Mouse (Mus musculus) gastrocnemius, adult 18-20 months (tissue): ENCODE measurements around the gene Trim63. TPM values are rescaled to one million over a fixed set of nuclear protein-coding genes. Genes with fewer than 3 reads are reported as not detected.
A peak's percentile ranks its signal among the peaks of the same experiment; 100 is the strongest.

Experiments used
- DNase-seq: peaks from one replicate; pipeline ENCODE4 v3.0.0; 2021; ENCODE audit warnings: low spot score
- total RNA-seq, 2 experiments: library from RNA; stranded (reverse); gene quantifications; 2 replicates each; pipeline ENCODE4 v1.2.3; 2021

Gene Trim63
- total RNA-seq, 2 experiments from 2014 or later = 322 to 461 TPM

DNA sequence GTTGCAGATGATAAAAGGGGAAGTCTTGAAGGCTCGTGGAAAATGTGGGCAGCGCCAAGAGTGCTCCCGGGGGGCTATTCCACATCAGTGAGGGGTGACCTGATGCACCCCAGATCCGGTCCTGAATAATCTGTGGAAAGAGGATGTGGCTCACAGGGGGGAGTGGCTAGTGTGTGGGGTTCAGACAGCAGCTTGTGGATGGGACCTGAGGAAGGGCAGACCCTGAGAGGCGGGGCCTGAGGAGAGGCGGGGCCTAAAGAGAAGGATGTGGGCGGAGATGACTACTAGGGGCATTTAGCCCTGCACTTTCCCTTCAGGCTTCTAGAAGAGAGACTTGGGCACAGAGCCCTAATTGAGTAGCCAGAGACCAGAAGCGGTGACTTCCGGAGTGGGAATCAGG lies 47.7 kb downstream of the Trim63 start:
- no peak for DNase-seq

DNA sequence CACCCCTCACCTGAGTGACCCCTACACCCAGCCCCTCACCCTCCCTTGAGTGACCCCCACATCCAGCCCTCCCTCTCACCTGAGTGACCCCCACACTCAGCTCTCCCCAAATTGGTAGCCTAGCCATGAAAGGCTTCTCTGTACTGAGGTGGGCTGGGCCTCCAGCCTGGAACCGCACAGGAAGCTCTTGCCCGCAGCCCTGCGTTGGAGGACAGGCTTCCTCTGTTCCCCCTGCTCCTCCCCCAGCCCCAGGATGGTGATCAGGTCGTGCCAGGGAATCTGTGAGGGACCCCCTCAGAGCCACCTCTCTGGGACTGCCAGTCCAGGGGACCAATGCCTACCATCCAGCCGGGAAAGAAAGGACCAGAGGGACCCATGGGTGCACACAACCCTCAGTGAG lies 50.4 kb downstream of the Trim63 start:
- no peak for DNase-seq

DNA sequence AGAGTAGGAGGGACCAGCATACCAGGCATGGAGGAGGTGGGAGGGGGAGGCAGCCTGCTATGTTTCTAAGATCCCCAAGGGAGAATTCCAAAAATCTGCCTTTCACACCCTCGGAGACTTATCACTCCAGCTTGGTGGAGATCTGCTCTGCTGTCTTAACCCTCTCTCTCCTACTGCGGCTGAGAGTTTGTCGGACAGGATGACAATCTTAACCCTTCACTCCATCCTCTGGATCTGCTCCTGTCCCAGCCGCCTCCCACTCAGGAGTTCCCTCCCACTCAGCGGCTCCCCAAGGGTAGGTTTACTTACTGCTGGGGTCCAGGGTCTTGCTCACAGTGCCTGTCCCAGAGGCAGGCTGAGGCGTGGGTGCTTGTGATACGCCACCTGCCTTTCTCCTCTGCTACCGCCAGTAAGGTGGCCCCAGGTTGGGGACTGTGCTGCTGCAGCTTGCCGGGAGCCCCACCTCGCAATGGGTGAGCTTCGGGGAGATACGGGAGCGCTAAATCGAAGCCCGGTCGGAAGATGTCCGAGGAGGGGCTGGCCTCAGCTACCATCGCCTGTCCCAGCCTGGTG lies 55.8 kb downstream of the Trim63 start:
- no peak for DNase-seq

DNA sequence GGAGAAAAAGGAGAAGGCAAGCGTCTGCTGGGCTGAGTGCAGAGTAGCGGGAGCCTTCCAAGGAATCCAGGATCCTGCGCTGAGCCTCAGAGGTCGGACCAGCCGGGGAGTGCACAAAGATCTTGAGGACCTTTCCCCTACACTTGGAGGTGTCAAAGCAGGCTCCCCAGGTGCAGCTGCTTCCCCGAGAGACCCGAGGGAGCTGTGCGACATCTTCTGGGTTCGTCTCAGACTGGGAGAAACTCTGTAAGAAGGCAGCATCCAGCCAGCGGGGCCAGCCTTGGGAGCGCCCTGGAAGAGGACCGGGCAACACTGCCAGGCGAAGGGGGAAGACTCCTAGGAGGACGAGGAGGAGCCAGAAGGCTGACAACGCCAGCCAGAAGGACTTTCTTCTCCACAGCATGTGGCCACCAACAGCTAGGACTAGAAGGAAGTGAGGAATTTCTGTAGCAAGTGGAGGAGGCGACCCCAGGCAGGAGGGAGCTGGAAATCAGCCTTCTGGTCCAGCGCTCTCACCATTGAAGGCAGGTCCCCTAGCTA lies 56.5 kb downstream of the Trim63 start:
- no peak for DNase-seq

DNA sequence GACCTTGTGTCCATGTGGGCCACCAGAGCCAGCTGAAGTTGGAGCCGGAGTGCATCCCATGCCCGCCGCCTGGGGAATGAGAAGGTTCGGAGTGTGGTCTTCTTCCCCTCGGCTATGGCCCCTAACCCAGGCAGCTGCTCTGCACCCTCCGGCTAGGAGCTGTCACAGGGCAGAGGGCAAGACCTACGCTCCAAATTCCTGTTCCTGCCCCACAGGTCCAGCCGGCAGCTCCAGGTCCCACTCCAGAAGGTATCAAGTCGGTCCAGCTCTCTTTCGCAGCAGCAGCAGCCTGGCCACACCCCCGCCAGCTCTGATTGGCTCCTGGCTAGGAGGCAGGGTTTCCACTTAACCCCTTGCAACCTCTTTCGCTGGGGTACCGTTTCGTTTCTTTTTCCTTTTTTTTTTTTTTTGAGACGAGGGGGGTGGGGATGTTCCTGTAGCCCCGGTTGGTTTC lies 57.4 kb downstream of the Trim63 start:
- peak; percentile 81 for DNase-seq

DNA sequence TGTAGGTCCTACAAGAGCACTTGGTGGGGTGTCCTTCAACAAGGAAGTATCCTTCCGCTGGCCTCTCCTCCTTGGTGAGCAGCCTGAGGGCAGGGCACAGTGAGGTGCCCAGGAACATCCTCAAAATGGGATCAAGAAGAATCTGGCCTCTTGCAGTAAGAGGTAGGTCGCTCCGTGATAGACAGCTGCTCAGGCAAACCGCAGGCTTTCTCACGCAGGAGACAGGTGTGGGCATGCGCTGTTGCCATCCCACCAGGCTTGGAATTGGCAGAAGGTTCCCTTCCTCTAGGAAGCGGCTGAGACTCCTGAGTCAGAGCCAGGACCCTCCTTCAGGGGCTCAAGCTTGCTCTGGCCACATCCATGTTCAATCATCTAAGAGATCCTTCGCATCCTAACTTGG lies 58.4 kb downstream of the Trim63 start:
- no peak for DNase-seq

DNA sequence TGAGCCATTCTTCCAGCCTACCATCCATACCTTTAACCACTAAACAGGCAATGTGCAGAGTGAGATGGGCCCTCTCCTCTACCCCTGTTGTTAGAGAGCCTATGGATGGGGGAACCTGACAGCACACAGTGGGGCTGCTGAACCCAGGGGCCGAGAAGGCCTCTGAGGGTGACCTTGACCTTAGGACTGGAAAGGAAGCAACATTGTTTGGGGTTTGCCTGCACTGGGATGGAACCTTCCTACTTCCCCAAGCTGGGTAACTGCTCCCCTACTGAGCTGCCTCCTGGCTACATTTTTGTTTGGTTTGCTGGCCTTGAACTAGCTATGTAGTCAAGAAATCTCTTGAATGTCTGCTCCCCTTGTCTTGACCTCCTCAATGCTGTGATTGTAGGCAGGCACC lies 59.4 kb downstream of the Trim63 start:
- no peak for DNase-seq

DNA sequence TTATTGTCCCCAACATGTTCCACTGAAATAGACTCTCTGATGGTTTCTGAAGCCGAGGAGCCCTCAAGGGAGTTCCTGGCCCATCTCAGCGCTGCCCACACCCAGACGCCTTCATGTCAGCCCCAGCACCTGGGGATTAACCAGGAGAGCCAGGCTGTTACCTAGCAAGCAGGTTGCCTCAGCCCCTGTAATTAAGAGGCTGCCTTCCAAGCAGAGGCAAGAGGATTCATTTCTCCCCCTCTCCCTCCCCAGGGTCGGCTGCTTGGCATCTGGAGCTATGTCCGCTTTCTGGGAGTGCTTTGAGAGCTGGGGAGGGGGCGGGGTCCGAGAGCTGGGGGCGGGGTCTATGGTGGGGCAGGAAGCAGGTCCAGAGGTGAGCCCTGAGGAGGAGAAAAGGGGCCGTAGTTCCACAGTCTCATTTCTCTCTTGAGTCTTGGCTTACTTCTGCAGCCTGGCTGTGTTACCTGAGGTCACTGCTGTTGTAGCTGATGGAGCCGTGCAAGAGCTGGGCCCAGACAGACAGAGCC lies 63.2 kb downstream of the Trim63 start:
- no peak for DNase-seq

Other genes with a start within 250 kb of the Trim63 start
- gene Cd52, start 220.0 kb upstream of the Trim63 start, total RNA-seq = under 1 TPM; 0.84 to 1.00 TPM
- gene Ubxn11, start 212.6 kb upstream of the Trim63 start, total RNA-seq = 1 to 10 TPM; 1.3 to 1.6 TPM
- gene Sh3bgrl3, start 186.3 kb upstream of the Trim63 start, total RNA-seq = 10 to 100 TPM; 14.1 to 19.8 TPM
- 10 to 100 TPM; 58.4 to 80.2 TPM for gene Cep85, start 128.0 kb upstream of the Trim63 start, total RNA-seq
- not detected for gene Gm7534, start 112.1 kb upstream of the Trim63 start, total RNA-seq
- gene Catsper4, start 87.7 kb upstream of the Trim63 start, total RNA-seq = 1 to 10 TPM in 1 of 2 experiments, under 1 TPM in 1; 0.84 to 2.9 TPM
- gene Cnksr1, start 76.7 kb upstream of the Trim63 start, total RNA-seq = 10 to 100 TPM; 44.4 to 65.0 TPM
- gene E130218I03Rik, start 71.5 kb upstream of the Trim63 start, total RNA-seq = under 1 TPM; 0.69 to 0.73 TPM
- 1 to 10 TPM; 4.7 to 5.7 TPM for gene Zfp593, start 69.5 kb upstream of the Trim63 start, total RNA-seq
- gene Gm30191, start 68.2 kb upstream of the Trim63 start, total RNA-seq = not detected
- 1 to 10 TPM; 2.9 to 3.1 TPM for gene Grrp1, start 61.0 kb upstream of the Trim63 start, total RNA-seq
- 1 to 10 TPM; 3.9 to 5.7 TPM for gene Pdik1l, start 27.2 kb upstream of the Trim63 start, total RNA-seq
- gene Slc30a2, start 28.1 kb downstream of the Trim63 start, total RNA-seq = 10 to 100 TPM in 1 of 2 experiments, 1 to 10 TPM in 1; 5.4 to 12.7 TPM
- gene Extl1, start 68.7 kb downstream of the Trim63 start, total RNA-seq = 10 to 100 TPM; 25.5 to 31.9 TPM
- 1 to 10 TPM; 2.5 to 2.6 TPM for gene Pafah2, start 81.2 kb downstream of the Trim63 start, total RNA-seq
- 1 to 10 TPM; 2.5 to 3.5 TPM for gene Stmn1, start 153.2 kb downstream of the Trim63 start, total RNA-seq
- gene Paqr7, start 181.6 kb downstream of the Trim63 start, total RNA-seq = 1 to 10 TPM; 2.9 to 4.4 TPM
- gene Aunip, start 195.9 kb downstream of the Trim63 start, total RNA-seq = not detected
- gene Mtfr1l, start 220.3 kb downstream of the Trim63 start, total RNA-seq = 100 to 1,000 TPM; 139 to 147 TPM
- 1 to 10 TPM; 4.2 to 4.9 TPM for gene Selenon, start 237.0 kb downstream of the Trim63 start, total RNA-seq